ENCODE assay signal across 8 mouse cellular contexts in the genomic region with DNA sequence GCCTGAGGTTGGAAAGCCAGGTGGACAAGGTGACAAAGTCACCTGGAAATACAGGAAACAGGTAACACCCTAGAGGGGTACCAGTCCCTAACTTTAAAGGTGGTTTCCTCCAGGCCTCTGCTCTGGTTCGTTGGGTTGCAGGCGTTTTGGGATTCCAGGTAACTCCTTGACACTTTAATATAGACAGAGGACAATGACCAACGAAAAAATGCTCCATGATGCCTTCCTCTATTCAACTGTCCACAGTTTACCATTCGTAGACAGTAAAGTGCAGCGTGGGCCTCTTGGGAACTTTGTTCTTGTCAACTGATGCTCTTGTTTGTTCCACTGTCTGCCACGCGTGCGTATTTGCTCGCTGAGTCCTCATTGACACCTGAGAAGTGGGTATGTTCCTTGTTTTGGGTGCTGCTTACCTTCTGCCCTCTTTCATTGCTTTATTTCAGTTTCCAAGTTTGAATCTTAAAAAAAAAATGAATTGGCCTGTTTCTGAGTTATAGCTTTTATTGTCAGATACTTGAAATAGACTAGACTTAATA. TPM values are rescaled to one million over a fixed set of nuclear protein-coding genes. Genes with fewer than 3 reads are reported as not detected.
A peak's percentile ranks its signal among the peaks of the same experiment; 100 is the strongest.
DNase-seq lines count a peak whose midpoint lies in the region; ATAC-seq lines count a peak whose summit lies in the region.

No protein-coding gene starts in this region.

- peak overlapping the region; percentile 96 for H3K9ac ChIP-seq in forebrain, embryonic 14.5 days (ENCODE audit: low read length)
- peak overlapping the region; percentile 84; the same call in 1 of the 2 replicates for H3K9ac ChIP-seq in liver, embryonic 11.5 days (ENCODE audit: low read depth, low read length)

- H3K9me3 ChIP-seq in forebrain, embryonic 14.5 days (replicated peaks; ENCODE audit: control insufficient read depth, low read length): no peaks in the 10 kb centered on the region
- H3K9me3 ChIP-seq in liver, embryonic 11.5 days (ENCODE audit: control insufficient read depth, low read length): no peaks in the 10 kb centered on the region

- peaks cover 29% of the 10 kb centered on the region for H3K4me1 ChIP-seq in forebrain, embryonic 14.5 days (ENCODE audit: control insufficient read depth, insufficient read depth, low read length)
- H3K4me1 ChIP-seq in liver, embryonic 11.5 days (replicated peaks; ENCODE audit: control insufficient read depth, insufficient read depth, low read length): peaks cover 14% of the 10 kb centered on the region

- DNase-seq in 3T3-L1 (ENCODE audit: low read depth, low spot score) (peak; percentile 39), A20 (ENCODE audit: low read depth, low spot score) (peak; percentile 45), MN1 (ENCODE audit: low spot score) (no peak)
- DNase-seq in forebrain, embryonic 14.5 days (ENCODE audit: low spot score): peak; percentile 28
- no peak for DNase-seq in liver, embryonic 11.5 days (ENCODE audit: low spot score)
- no peak for DNase-seq in cerebellum, adult 9-11 months
- DNase-seq in natural killer cell, adult 2 months (ENCODE audit: low spot score in 2 of 2): no peak

- no peaks in the 10 kb centered on the region for H3K27me3 ChIP-seq in forebrain, embryonic 14.5 days (replicated peaks; ENCODE audit: control insufficient read depth, insufficient read depth, low read length)
- H3K27me3 ChIP-seq in liver, embryonic 11.5 days (replicated peaks; ENCODE audit: control insufficient read depth, insufficient read depth, low read length): no peaks in the 10 kb centered on the region

- H3K4me2 ChIP-seq in forebrain, embryonic 14.5 days (ENCODE audit: low read length): peak overlapping the region; percentile 82
- H3K4me2 ChIP-seq in liver, embryonic 11.5 days: peak overlapping the region; percentile 84

- no peak for ATAC-seq in forebrain, embryonic 14.5 days
- no peak for ATAC-seq in liver, embryonic 11.5 days (replicated peaks; ENCODE audit: low FRiP score)
- ATAC-seq in granulocyte monocyte progenitor cell, adult 5-6 weeks (replicated peaks; ENCODE audit: poor library complexity, severe bottlenecking): no peak

- H3K4me3 ChIP-seq in forebrain, embryonic 14.5 days (ENCODE audit: low read depth, low read length): peak overlapping the region; percentile 95
- peak overlapping the region; percentile 88 for H3K4me3 ChIP-seq in liver, embryonic 11.5 days (ENCODE audit: low read depth, low read length)

- H3K27ac ChIP-seq in forebrain, embryonic 14.5 days (ENCODE audit: low read depth, low read length): no peak overlapping the region; the same call in 1 of the 2 replicates
- H3K27ac ChIP-seq in liver, embryonic 11.5 days (ENCODE audit: low read depth, low read length): no peak overlapping the region

- WGBS in forebrain, embryonic 14.5 days: 6% methylated on average over 9 of the region's 9 CpGs
- WGBS in liver, embryonic 11.5 days: 62% methylated on average over 9 of the region's 9 CpGs

- no peaks in the 10 kb centered on the region for H3K36me3 ChIP-seq in forebrain, embryonic 14.5 days (ENCODE audit: control insufficient read depth, insufficient read depth, low read length)
- no peaks in the 10 kb centered on the region for H3K36me3 ChIP-seq in liver, embryonic 11.5 days (ENCODE audit: control insufficient read depth, insufficient read depth, low read length)

RNA-seq across cellular contexts. Expression of a gene that starts 2.1 kb away (rescaled TPM):
- polyA plus RNA-seq in forebrain, embryonic 14.5 days (2014; fragmentation: Nextera tagmentation; extraction: Ambion mirVana): 8.3 and 8.6 TPM in 2 replicates
- 1.7 and 1.8 TPM in 2 replicates for polyA plus RNA-seq in liver, embryonic 11.5 days (2014; fragmentation: Nextera tagmentation; extraction: Ambion mirVana)
- 0.94 and 2.2 TPM in 2 replicates for total RNA-seq in granulocyte monocyte progenitor cell, adult 5-6 weeks (2014; fragmentation: Nextera tagmentation)
- 1.7 and 2.1 TPM in 2 replicates for total RNA-seq in granulocyte monocyte progenitor cell, adult 5-6 weeks (2017)

Comparison
In these comparisons a context has a peak if more than half of its experiments do, and no peak if none do; other contexts are left out.
1. DNase-seq: peak in 3T3-L1 (single experiment), A20 (single experiment) and forebrain, embryonic 14.5 days (single experiment); none in liver, embryonic 11.5 days (single experiment), cerebellum, adult 9-11 months (single experiment), MN1 (single experiment) and natural killer cell, adult 2 months (0 of 2).